Mouse (Mus musculus): ENCODE data around the gene Ssb.
"Not testable (repeated sequence)": the region's sequence is repeated elsewhere in the genome, so short reads cannot be mapped to it uniquely, and the experiment has no call there.

Ssb gene

DNA sequence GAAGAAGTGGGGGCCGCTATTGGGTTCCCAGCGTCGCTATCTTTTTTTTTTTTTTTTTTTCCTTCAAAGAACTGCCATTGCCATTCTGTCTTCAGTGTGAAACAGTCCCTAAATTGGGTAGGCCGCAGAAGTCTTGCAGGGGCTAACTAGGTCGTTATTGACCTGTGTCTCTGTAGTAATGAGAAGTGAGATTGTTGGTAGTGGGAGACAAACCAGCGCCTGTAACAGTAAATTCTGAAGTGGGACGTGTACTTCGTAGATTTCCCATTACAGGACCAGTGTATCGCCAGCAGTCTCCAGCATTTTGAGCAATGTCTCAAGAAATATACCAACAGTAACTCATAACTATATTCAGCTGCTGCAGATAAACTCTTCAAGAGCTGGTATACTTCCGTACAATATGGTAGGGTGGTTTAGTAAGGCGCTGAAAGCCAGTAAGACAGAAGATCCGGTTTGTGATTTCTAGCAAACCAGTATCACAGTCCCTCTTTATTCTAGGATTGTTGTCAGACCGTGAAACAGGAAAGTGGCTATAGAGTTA is 825 bp downstream of the Ssb start:
- no peak for DNase-seq (ENCODE audit: low spot score)

DNA sequence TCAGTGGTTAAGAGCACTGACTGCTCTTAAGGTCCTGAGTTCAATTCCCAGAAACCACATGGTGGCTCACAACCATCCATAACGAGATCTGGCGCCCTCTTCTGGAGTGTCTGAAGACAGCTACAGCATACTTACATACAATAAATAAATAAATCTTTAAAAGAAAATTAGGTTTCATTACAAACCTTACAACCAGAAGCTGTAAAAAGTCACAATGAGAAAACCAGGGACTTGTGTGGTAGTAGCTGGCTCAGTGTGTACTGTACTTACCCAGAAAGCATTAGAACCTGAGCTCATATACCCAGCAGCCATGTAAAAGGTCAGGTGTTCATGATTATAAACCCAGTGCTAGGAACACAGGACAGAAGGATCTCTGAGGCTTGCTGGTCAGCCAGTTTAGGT is 22.6 kb downstream of the Ssb start:
- no peak for DNase-seq (ENCODE audit: low spot score)

DNA sequence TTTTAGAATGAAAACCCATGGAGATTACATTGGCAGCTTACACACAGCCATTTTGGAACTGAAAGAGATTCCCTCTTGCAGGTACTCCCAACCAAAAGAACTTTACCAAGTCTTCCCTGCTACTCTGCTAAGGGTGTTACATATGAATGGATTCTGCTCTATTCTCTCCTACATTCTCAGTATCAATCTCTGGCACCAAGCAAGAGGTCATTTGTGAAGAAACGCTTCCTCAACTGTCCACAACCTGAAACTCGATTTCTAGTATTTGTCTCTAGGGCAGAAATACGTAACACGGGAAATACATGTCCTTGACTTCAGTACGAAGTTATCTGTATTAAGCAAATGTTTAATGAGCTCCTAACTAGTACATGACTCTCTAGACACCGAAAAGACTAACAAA is 23.2 kb downstream of the Ssb start:
- DNase-seq (ENCODE audit: low spot score), result no peak

DNA sequence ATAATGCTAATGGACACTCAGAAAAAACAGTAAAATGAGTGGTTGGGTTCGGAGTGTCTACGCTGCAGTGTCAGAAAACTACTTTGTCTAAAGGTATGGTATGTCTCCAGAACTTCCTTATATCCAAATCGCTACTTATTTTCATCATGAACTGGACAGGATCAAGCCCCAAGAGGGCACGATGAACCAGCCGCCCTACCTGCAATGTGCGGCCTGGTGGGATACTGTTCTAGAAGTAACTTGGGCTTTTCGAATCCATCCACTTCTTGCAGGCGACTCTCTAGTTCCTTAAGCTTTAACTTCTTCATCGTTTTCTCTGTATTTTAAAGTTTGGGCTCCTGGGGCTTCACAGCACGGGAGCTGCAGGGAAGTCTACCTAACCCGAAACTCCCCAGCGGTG is 23.7 kb downstream of the Ssb start:
- DNase-seq (ENCODE audit: low spot score), result no peak

DNA sequence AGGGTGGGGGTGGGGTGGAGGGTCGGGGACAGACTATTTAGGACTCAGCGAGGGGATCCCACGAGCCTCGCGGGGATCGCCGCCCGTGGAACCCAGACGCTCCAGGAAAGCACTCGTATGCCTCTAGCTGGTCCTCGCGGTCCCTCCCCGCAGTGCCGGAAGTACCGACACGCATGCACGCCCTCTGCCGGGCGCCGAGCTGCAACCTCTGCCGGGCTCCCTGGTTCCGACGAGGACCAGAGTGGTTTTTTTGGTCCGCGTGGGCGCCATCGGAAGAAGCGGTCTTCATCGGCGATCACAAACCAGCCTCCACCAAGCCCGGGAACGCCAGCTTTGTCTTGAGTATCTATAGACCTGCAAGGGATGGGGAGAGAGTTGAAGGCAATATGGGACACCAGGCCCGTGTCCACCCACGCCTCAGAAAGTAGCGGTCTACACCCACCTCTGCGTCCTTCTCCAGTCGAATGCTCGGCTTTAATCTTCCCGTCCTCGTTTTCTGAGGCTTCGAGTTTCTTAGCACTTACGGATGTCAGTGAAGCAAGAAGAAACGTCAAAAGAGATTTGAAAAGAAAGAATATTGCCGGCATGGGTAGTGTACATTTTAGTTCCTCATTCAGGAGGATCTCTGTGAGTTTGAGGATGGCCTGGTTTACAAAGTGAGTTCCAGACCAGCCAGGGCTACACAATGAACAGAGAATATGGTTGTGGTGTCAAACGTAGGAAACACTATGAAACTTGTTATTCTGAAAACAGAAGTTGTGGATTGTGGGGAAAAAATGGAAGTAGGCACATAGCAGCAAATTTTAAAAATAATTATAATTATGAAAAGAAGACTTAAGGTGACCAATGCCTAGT is 24.3 kb downstream of the Ssb start, which contains the start of gene Mettl5:
TSS of gene Mettl5 (minus strand) at position 165 of the 855 bp plus-strand sequence.
- DNase-seq (ENCODE audit: low spot score), result peak; percentile 57

- no peak for DNase-seq (ENCODE audit: low spot score)
These were observed 27.6 kb downstream of the Ssb start for GRCm38 (mm10) chr2:69888957-69889356.

DNA sequence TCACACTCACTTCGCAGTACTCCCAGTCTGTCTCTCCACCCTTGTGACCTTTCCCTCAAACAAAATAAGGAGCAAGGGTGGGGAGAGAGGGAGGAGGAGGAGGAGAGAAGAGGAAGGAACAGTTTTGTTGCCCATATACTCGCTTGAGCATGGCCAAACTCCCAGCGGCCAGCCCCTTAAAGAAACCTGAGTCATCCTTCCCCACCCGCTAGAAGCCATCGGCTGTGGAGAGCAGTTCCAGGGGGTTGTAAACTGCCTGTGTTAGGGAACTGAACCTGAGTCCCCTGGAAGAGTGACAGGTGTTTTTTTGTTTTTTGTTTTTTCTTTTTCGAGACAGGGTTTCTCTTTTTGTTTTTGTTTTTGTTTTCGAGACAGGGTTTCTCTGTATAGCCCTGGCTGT is 29.5 kb downstream of the Ssb start:
- no peak for DNase-seq (ENCODE audit: low spot score)

GRCm38 (mm10) chr2:69893145-69893544 is 31.8 kb downstream of the Ssb start:
- no peak for DNase-seq (ENCODE audit: low spot score)

GRCm38 (mm10) chr2:69893891-69894290 is 32.5 kb downstream of the Ssb start:
- DNase-seq (ENCODE audit: low spot score), result no peak

DNA sequence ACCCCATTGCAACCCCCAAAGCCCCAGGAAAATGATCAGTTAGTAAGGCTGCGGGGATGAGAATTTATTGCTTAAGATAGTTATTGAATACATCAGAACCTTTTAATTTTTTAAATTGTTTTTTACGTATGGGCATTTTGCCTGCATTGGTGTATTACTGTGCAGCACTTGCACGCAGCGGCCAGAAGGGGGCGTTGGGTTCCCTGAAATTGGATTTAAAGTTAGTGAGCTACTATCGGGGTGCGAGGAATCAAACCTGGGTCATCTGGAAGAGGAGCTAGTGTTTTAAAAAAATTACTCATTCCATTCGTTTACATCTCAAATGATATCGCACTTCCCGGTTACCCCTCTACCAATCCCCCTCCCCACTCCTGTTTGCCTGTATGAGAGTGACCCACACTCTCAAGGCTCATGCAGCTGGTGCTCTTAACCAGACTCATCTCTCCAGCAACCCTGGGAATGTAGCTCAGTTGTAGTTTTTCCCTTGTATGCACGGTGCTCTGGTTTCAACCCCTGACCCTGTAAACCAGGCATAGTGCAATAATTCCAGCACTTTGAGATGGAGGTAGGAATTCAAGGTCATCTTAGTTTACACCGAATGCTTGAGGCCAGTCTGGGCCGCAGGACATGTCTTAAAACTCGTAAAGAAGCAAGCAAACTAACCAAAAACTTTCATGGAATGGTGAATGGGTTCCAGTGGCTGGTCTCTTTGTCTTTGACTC is 34.3 kb downstream of the Ssb start:
- no peak for DNase-seq (ENCODE audit: low spot score)

DNA sequence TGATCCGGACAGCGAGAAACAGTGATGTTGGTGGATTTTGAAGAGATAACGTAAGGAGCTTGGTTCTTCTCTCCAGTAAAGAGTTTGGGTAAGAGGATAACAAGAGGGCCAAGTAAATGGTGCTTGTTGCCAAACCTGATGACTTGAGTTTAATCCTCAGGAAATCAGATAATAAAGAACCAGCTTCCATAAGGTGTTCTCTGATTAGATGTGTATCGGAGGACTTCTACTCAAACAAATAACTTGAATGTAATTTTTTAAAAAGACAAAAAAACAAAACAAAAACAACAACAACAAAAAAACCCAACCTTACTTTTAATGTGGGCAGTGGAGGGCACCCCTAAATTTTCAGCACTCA is 34.8 kb downstream of the Ssb start:
- no peak for DNase-seq (ENCODE audit: low spot score)

DNA sequence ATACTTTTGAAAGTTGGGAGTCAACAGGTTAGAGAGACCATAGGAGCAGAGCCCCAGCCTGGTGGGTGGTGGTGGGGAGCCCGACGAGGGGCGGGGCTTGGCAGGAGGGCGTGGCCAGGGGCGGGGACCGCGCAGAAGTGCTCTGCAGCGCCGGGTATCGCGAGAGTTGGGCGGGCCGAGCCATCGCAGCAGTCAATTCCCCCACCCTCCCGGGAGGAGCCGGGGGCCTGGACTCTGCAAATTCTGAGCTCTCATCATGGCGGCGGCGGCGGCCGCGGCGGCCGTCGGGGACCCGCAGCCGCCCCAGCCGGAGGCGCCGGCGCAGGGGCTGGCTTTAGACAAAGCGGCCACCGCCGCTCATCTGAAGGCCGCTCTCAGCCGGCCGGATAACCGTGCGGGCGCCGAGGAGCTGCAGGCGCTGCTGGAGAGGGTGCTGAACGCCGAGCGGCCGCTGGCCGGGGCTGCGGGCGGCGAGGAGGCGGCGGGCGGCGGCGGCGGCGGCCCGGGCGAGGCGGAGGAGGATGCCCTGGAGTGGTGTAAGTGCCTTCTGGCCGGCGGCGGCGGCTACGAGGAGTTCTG is 35.8 kb downstream of the Ssb start, which contains the start of gene Ubr3:
TSS of gene Ubr3 (plus strand) at position 208 of the 579 bp plus-strand sequence.
- DNase-seq (ENCODE audit: low spot score), result peak; percentile 93

- no peak for DNase-seq (ENCODE audit: low spot score)
These were observed 36.5 kb downstream of the Ssb start for GRCm38 (mm10) chr2:69897618-69898575.

- DNase-seq (ENCODE audit: low spot score), result no peak
These were observed 42.2 kb downstream of the Ssb start for GRCm38 (mm10) chr2:69903541-69903940.

GRCm38 (mm10) chr2:69907394-69907793 is 46.0 kb downstream of the Ssb start:
- DNase-seq (ENCODE audit: low spot score), result not testable (repeated sequence)

DNA sequence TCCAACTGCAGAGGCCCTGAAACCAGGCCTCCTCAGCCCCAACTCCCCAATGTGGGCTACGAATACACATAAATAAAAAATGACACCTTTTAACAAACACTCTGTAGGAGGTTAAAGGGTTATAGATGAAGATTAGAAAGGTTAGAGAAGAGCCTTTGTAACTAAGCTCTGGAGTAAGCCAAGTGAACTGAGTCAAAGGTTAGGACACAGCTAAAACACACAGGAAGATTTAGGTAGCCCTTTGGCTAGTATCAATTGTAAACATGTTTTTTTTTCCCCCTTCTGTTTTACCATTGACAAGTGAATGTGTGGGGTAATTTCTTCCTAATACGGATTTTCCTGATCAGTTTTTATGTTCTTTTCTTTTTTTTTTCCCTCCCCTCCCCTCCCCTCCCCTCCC is 51.4 kb downstream of the Ssb start:
- no peak for DNase-seq (ENCODE audit: low spot score)

GRCm38 (mm10) chr2:69917301-69917700 is 55.9 kb downstream of the Ssb start:
- no peak for DNase-seq (ENCODE audit: low spot score)
